Mouse (Mus musculus) embryo, embryonic 10.5 days (tissue): ENCODE measurements around the gene Ctsf.
"Not testable (repeated sequence)": the region's sequence is repeated elsewhere in the genome, so short reads cannot be mapped to it uniquely, and the experiment has no call there.

Source experiments
- DNase-seq: peaks from one replicate; pipeline ENCODE4 v3.0.0-alpha.2; 2015; ENCODE audit warnings: low spot score

The Ctsf gene

GRCm38 (mm10) chr19:4849800-4850199 is 5.1 kb upstream of the Ctsf start:
- no peak for DNase-seq

GRCm38 (mm10) chr19:4850281-4850680 is 4.6 kb upstream of the Ctsf start:
- no peak for DNase-seq

GRCm38 (mm10) chr19:4855470-4855820 is 515 bp downstream of the Ctsf start:
- no peak for DNase-seq

GRCm38 (mm10) chr19:4855951-4856350 is 1.0 kb downstream of the Ctsf start:
- DNase-seq: no peak

- no peak for DNase-seq
Observed at GRCm38 (mm10) chr19:4859081-4859480, 4.2 kb downstream of the Ctsf start.

GRCm38 (mm10) chr19:4863048-4863447 is 8.1 kb downstream of the Ctsf start:
- no peak for DNase-seq

- DNase-seq: no peak
Observed at GRCm38 (mm10) chr19:4865147-4865546, 10.2 kb downstream of the Ctsf start.

- DNase-seq: not testable (repeated sequence)
Observed at GRCm38 (mm10) chr19:4874613-4875012, 19.7 kb downstream of the Ctsf start.

GRCm38 (mm10) chr19:4876241-4876640 is 21.3 kb downstream of the Ctsf start:
- no peak for DNase-seq

GRCm38 (mm10) chr19:4876755-4877154 is 21.8 kb downstream of the Ctsf start:
- no peak for DNase-seq

GRCm38 (mm10) chr19:4877785-4878184 is 22.9 kb downstream of the Ctsf start, which contains the start of gene Actn3:
Gene Actn3 (minus strand): TSS chr19:4877909.
- peak; percentile 56 for DNase-seq

GRCm38 (mm10) chr19:4878405-4879323 is 23.7 kb downstream of the Ctsf start, which contains the start of gene Zdhhc24:
Gene Zdhhc24 (plus strand): TSS chr19:4878668.
- peak; percentile 97 for DNase-seq

- DNase-seq: no peak
Observed at GRCm38 (mm10) chr19:4879324-4879703, 24.4 kb downstream of the Ctsf start.

- DNase-seq: no peak
Observed at GRCm38 (mm10) chr19:4883961-4884360, 29.0 kb downstream of the Ctsf start.

GRCm38 (mm10) chr19:4889791-4890190 is 34.9 kb downstream of the Ctsf start:
- DNase-seq: no peak

- no peak for DNase-seq
Observed at GRCm38 (mm10) chr19:4891798-4892197, 36.9 kb downstream of the Ctsf start.

GRCm38 (mm10) chr19:4896780-4897520 is 42.0 kb downstream of the Ctsf start:
- DNase-seq: no peak

- DNase-seq: no peak
Observed at GRCm38 (mm10) chr19:4898972-4899371, 44.0 kb downstream of the Ctsf start.

- DNase-seq: no peak
Observed at GRCm38 (mm10) chr19:4899888-4900287, 45.0 kb downstream of the Ctsf start.

- DNase-seq: peak; percentile 91
Observed at GRCm38 (mm10) chr19:4905979-4906794, 51.3 kb downstream of the Ctsf start, which contains the start of gene Bbs1. Gene Bbs1 (minus strand): TSS chr19:4906628.

GRCm38 (mm10) chr19:4908107-4908506 is 53.2 kb downstream of the Ctsf start:
- peak; percentile 42 for DNase-seq

GRCm38 (mm10) chr19:4909376-4909775 is 54.4 kb downstream of the Ctsf start:
- no peak for DNase-seq
